Mouse (Mus musculus) cortical plate, adult 2 months (tissue): ENCODE results near the gene Krt12.

Experiments
- CTCF ChIP-seq: fragments of 200-500 bp; IDR thresholded peaks from 2 replicates; pipeline ENCODE4 v1.5.1; 2011; ENCODE audit warnings: mild to moderate bottlenecking, control low read depth, low read length; ENCODE audit not compliant: insufficient read depth; ENCODE audit errors: extremely low read depth
- POLR2A ChIP-seq: fragments of 200-500 bp; IDR thresholded peaks from 2 replicates; pipeline ENCODE4 v1.6.1; 2011; ENCODE audit warnings: mild to moderate bottlenecking, low read length, control low read depth; ENCODE audit not compliant: insufficient read depth; ENCODE audit errors: extremely low read depth

DNA sequence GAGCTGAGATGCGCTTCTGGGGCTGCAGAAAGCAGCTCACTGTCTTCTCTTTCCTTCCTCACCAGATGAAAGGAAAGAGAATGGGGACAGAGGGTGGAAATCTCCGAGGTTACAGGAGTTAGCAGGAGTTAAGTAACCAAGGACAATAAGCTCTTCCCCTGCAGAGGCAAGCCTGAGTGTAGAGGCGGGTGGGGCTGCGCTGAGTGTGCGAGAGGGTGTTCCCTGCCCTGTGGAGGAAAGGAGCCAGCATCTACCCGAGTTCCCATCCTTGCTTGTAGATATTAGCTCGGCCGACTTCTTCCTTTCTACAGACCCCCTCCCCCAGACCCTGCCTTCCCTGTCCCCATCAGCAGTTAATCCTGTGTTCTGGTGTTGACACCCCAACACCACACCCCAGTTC is 23.2 kb downstream of the Krt12 start:
- TF ChIP-seq POLR2A, result no peak
- no peak for TF ChIP-seq CTCF
